Mouse (Mus musculus) megakaryocyte, embryonic 14.5 days (primary cell): ENCODE results near the gene Olfr1261.

Experiments
- FLI1 ChIP-seq: IDR thresholded peaks from 2 replicates; pipeline ENCODE4 v1.6.1; 2012; ENCODE audit warnings: low read length, inconsistent platforms, mixed read lengths
- GATA1 ChIP-seq: IDR thresholded peaks from 3 replicates; pipeline ENCODE4 v1.6.1; 2012; ENCODE audit warnings: mixed read lengths, low read length, inconsistent platforms, borderline replicate concordance

DNA sequence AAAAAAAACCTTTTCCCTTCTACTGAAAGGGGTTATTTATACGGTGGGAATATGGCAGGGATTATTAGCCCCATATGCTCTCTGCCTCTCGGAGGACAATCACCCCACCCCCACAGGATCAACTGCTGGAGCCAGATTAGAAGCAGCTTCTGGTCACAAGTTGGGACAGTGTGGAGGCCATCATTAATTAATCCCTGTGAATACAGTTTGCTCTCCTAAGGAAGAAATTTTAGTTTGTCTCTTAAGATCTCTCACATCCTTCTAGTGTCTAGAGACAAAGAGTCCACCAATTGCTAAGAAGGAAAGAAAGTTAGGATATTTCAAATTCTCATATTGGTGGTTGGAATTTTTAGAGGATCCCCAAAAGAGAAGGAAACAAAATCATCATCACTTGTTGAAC is 34.5 kb downstream of the Olfr1261 start, which contains the start of gene Olfr1264:
- TF ChIP-seq FLI1 (no peak), GATA1 (no peak)
